Mouse (Mus musculus) heart, embryonic 13.5 days (tissue): ENCODE data around the gene Arid3a. TPM values are rescaled to one million over a fixed set of nuclear protein-coding genes. Genes with fewer than 3 reads are reported as not detected.

Experiments used
- ATAC-seq: fragments of 200-750 bp; cut with Nextera tagmentation; 2 replicates; pipeline ENCODE4 v1.8.0; 2017; ENCODE audit warnings: moderate TSS enrichment; ENCODE audit not compliant: insufficient number of reproducible peaks, low FRiP score, low TSS enrichment; ENCODE audit errors: extremely low read depth
- H3K27ac ChIP-seq: fragments of 300-500 bp; sonication (generic); replicated peaks from 2 replicates; pipeline ENCODE4 v1.5.1; 2015; ENCODE audit warnings: moderate library complexity, mild to moderate bottlenecking, inconsistent platforms
- H3K27me3 ChIP-seq: fragments of 300-500 bp; sonication (generic); replicated peaks from 2 replicates; pipeline ENCODE4 v1.6.1; 2015; ENCODE audit warnings: mild to moderate bottlenecking, inconsistent platforms
- H3K36me3 ChIP-seq: fragments of 300-500 bp; sonication (generic); 2 replicates; pipeline ENCODE4 v1.6.1; 2015; ENCODE audit warnings: mild to moderate bottlenecking, inconsistent platforms
- H3K4me1 ChIP-seq: fragments of 300-500 bp; sonication (generic); 2 replicates; pipeline ENCODE4 v1.6.1; 2015; ENCODE audit warnings: inconsistent platforms
- H3K4me2 ChIP-seq: fragments of 300-500 bp; sonication (generic); 2 replicates; pipeline ENCODE4 v1.6.1; 2015; ENCODE audit warnings: inconsistent platforms, mild to moderate bottlenecking, moderate library complexity
- H3K4me3 ChIP-seq: fragments of 300-500 bp; sonication (generic); 2 replicates; pipeline ENCODE4 v1.5.1; 2015; ENCODE audit warnings: moderate library complexity, mild to moderate bottlenecking, inconsistent platforms
- H3K9ac ChIP-seq: fragments of 300-500 bp; sonication (generic); 2 replicates; pipeline ENCODE4 v1.6.1; 2015; ENCODE audit warnings: inconsistent platforms, mild to moderate bottlenecking, moderate library complexity
- H3K9me3 ChIP-seq: fragments of 300-500 bp; sonication (generic); 2 replicates; pipeline ENCODE4 v1.6.1; 2016; ENCODE audit warnings: inconsistent platforms
- WGBS: fragments of 180-500 bp; shearing (Covaris S2); methylation state at CpG from one replicate; pipeline ENCODE4 v1.1.7; 2015; ENCODE audit warnings: mixed read lengths; 5-methylcytosine and 5-hydroxymethylcytosine counted together
- polyA plus RNA-seq: library from polyadenylated mRNA; unstranded; fragments of >200 nt; fragmentation: Nextera tagmentation; extraction: Ambion mirVana; gene quantifications from 2 replicates; pipeline ENCODE4 v1.2.1, GENCODE M21; 2015

Gene Arid3a
- polyA plus RNA-seq, 1 experiment from 2014 or later: 4.2 TPM

DNA sequence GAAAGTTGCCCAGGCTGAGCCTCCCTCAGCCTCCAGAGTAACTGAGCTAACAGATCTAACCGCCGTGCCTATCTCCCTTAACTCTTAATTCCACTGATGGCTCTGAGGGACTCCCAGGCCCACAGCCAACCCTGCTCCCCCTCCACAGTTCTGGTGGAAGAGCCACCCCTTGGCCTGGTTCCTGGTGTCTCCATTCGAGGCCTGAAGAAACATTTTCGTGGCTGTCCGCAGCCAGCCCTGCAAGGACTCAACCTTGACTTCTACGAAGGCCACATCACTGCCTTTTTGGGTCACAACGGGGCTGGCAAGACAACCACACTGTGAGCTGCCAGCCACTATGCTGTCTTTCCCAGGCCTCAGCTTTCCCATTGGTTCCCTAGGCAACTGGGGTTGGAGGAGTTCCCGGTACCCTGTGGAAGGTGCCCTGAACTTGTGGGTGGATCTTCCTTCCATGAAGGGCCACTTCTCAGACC is 77.4 kb downstream of the Arid3a start:
- H3K4me1 ChIP-seq: peaks cover 21% of the 10 kb centered on the region
- H3K4me3 ChIP-seq: no peak overlapping the region
- H3K36me3 ChIP-seq: peaks cover 13% of the 10 kb centered on the region
- H3K9ac ChIP-seq: no peak overlapping the region
- 76% methylated on average over 8 of the region's 8 CpGs for whole genome bisulfite sequencing
- peaks cover 34% of the 10 kb centered on the region for H3K27me3 ChIP-seq
- no peaks in the 10 kb centered on the region for H3K9me3 ChIP-seq
- no peak overlapping the region for H3K4me2 ChIP-seq
- ATAC-seq: no peak
- H3K27ac ChIP-seq: no peak overlapping the region

Other genes with a start within 250 kb of the Arid3a start
- 122 and 136 TPM in 2 replicates for gene Cdc34, start 244.8 kb upstream of the Arid3a start, polyA plus RNA-seq
- 0.67 and 1.0 TPM in 2 replicates for gene Gzmm, start 238.0 kb upstream of the Arid3a start, polyA plus RNA-seq
- 1,093 and 1,212 TPM in 2 replicates for gene Bsg, start 222.6 kb upstream of the Arid3a start, polyA plus RNA-seq
- gene Hcn2, start 210.4 kb upstream of the Arid3a start, polyA plus RNA-seq: 0.06 and 0.09 TPM in 2 replicates
- 30.2 and 30.9 TPM in 2 replicates for gene Polrmt, start 180.5 kb upstream of the Arid3a start, polyA plus RNA-seq
- gene Fgf22, start 172.0 kb upstream of the Arid3a start, polyA plus RNA-seq: 0.17 TPM in 1 of 2 replicates, not detected in the other
- gene Rnf126, start 160.1 kb upstream of the Arid3a start, polyA plus RNA-seq: 61.4 and 66.3 TPM in 2 replicates
- gene Fstl3, start 149.8 kb upstream of the Arid3a start, polyA plus RNA-seq: 23.8 and 27.3 TPM in 2 replicates
- gene Prss57, start 136.1 kb upstream of the Arid3a start, polyA plus RNA-seq: 0.51 TPM in 1 of 2 replicates, not detected in the other
- gene Palm, start 133.5 kb upstream of the Arid3a start, polyA plus RNA-seq: 67.1 and 69.3 TPM in 2 replicates
- 1.2 and 1.4 TPM in 2 replicates for gene Misp, start 106.1 kb upstream of the Arid3a start, polyA plus RNA-seq
- 122 and 141 TPM in 2 replicates for gene Ptbp1, start 72.6 kb upstream of the Arid3a start, polyA plus RNA-seq
- 2.5 and 2.6 TPM in 2 replicates for gene Prtn3, start 52.6 kb upstream of the Arid3a start, polyA plus RNA-seq
- gene Plppr3, start 52.4 kb upstream of the Arid3a start, polyA plus RNA-seq: 15.8 and 16.4 TPM in 2 replicates
- gene Elane, start 40.8 kb upstream of the Arid3a start, polyA plus RNA-seq: 0.25 and 0.96 TPM in 2 replicates
- gene Cfd, start 36.2 kb upstream of the Arid3a start, polyA plus RNA-seq: not detected in 2 replicates
- 41.8 and 42.1 TPM in 2 replicates for gene Med16, start 18.1 kb upstream of the Arid3a start, polyA plus RNA-seq
- gene Gm26602, start 16.2 kb upstream of the Arid3a start, polyA plus RNA-seq: 1.7 TPM in 1 of 2 replicates, not detected in the other
- 0.60 and 0.67 TPM in 2 replicates for gene Kiss1r, start 10.1 kb upstream of the Arid3a start, polyA plus RNA-seq
- gene R3hdm4, start 5.8 kb upstream of the Arid3a start, polyA plus RNA-seq: 95.6 and 100 TPM in 2 replicates
- gene Wdr18, start 33.1 kb downstream of the Arid3a start, polyA plus RNA-seq: 72.4 and 80.9 TPM in 2 replicates
- gene Grin3b, start 43.7 kb downstream of the Arid3a start, polyA plus RNA-seq: 0.09 and 0.11 TPM in 2 replicates
- 10.6 and 12.8 TPM in 2 replicates for gene Tmem259, start 57.3 kb downstream of the Arid3a start, polyA plus RNA-seq
- gene Cnn2, start 61.5 kb downstream of the Arid3a start, polyA plus RNA-seq: 264 and 271 TPM in 2 replicates
- 2.2 and 2.6 TPM in 2 replicates for gene Abca7, start 69.5 kb downstream of the Arid3a start, polyA plus RNA-seq
- 5.5 and 6.5 TPM in 2 replicates for gene Arhgap45, start 89.6 kb downstream of the Arid3a start, polyA plus RNA-seq
- gene Polr2e, start 112.8 kb downstream of the Arid3a start, polyA plus RNA-seq: 149 and 154 TPM in 2 replicates
- gene Gpx4, start 120.1 kb downstream of the Arid3a start, polyA plus RNA-seq: 691 and 741 TPM in 2 replicates
- gene Sbno2, start 178.5 kb downstream of the Arid3a start, polyA plus RNA-seq: 9.1 and 10.1 TPM in 2 replicates
- gene Stk11, start 188.8 kb downstream of the Arid3a start, polyA plus RNA-seq: 12.0 and 13.0 TPM in 2 replicates
- 808 and 893 TPM in 2 replicates for gene Atp5d, start 211.6 kb downstream of the Arid3a start, polyA plus RNA-seq
- gene Cbarp, start 213.8 kb downstream of the Arid3a start, polyA plus RNA-seq: 1.6 and 2.5 TPM in 2 replicates
- 15.6 and 15.7 TPM in 2 replicates for gene Midn, start 221.2 kb downstream of the Arid3a start, polyA plus RNA-seq
- gene Cirbp, start 238.9 kb downstream of the Arid3a start, polyA plus RNA-seq: 87.9 and 96.4 TPM in 2 replicates
- gene 1600002K03Rik, start 245.9 kb downstream of the Arid3a start, polyA plus RNA-seq: 10.4 and 13.1 TPM in 2 replicates